Mouse (Mus musculus): Measurements from ENCODE around the gene Lrg1.

DNA sequence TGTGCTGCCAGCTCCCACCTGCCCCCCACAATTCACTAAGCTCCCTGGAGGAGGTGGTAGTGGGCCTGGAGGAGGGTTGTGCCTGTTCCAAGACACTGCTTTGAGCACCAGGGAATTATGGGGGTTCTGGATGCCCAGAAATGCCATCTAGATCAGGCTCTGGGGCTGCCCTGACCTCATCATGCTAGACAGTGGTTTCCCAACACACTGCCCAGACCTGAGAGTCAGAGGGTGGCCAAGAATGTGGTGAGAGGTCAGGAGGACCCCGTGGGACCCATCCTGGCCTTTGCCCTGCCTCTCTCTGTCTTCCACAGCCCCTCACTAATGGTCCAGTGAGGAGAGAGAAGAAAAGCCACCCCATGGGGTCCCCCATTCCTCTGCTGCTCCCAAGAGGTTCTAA is 10.8 kb downstream of the Lrg1 start:
- TF ChIP-seq CTCF (IDR thresholded peaks at IDR 0.05 in 2 of 3, conservative IDR thresholded peaks at IDR 0.05 in 1 of 3; ENCODE audit: control insufficient read depth in 1 of 3, insufficient read depth in 1 of 3, low read depth in 2 of 3, low read length in 3 of 3, poor library complexity in 1 of 3, severe bottlenecking in 1 of 3) (no peak), TCF12 (IDR thresholded peaks at IDR 0.05; ENCODE audit: low read depth, low read length) (no peak), JUND (IDR thresholded peaks at IDR 0.05; ENCODE audit: low read depth, low read length) (no peak), NELFE (IDR thresholded peaks at IDR 0.05; ENCODE audit: low read depth, low read length) (no peak), GATA1 (IDR thresholded peaks at IDR 0.05; ENCODE audit: low read depth, low read length) (no peak), TBP (IDR thresholded peaks at IDR 0.05; ENCODE audit: low read depth, low read length) (no peak), TAL1 (IDR thresholded peaks at IDR 0.05; ENCODE audit: low read length) (no peak), POLR2A (IDR thresholded peaks at IDR 0.05; ENCODE audit: control insufficient read depth in 1 of 2, insufficient read depth in 1 of 2, low read depth in 1 of 2, low read length in 2 of 2, poor library complexity in 1 of 2) (no peak), ELF1 (IDR thresholded peaks at IDR 0.05; ENCODE audit: low read depth, low read length) (no peak), EP300 (IDR thresholded peaks at IDR 0.05; ENCODE audit: low read depth in 1 of 2, low read length in 2 of 2) (no peak), E2F4 (IDR thresholded peaks at IDR 0.05; ENCODE audit: borderline replicate concordance, low read depth, low read length) (no peak), HCFC1 (IDR thresholded peaks at IDR 0.05; ENCODE audit: low read depth, low read length) (no peak), ZC3H11A (IDR thresholded peaks at IDR 0.05; ENCODE audit: low read depth, low read length) (no peak), ETS1 (IDR thresholded peaks at IDR 0.05; ENCODE audit: low read depth, low read length) (no peak)
